Mouse (Mus musculus) liver, postnatal 0 days (tissue): Measurements from ENCODE around the gene Insyn1.

Experiments used
- CTCF ChIP-seq: sonication (generic); IDR thresholded peaks from 2 replicates; pipeline ENCODE4 v1.5.1; 2016; ENCODE audit warnings: antibody characterized with exemption, low read depth
- EP300 ChIP-seq: IDR thresholded peaks from 2 replicates; pipeline ENCODE4 v1.6.1; 2016; ENCODE audit warnings: antibody characterized with exemption, low read depth, mild to moderate bottlenecking

GRCm38 (mm10) chr9:58532236-58532635 is 43.8 kb downstream of the Insyn1 start:
- TF ChIP-seq CTCF, result no peak
- TF ChIP-seq EP300, result no peak
